Mouse (Mus musculus): Measurements from ENCODE around the gene Nlrp3. TPM values are rescaled to one million over a fixed set of nuclear protein-coding genes. Genes with fewer than 3 reads are reported as not detected.

Gene Nlrp3
- 6.3 and 9.5 TPM in 2 replicates for polyA plus RNA-seq (2012)

GRCm38 (mm10) chr11:59541324-59541723 lies at the start of gene Nlrp3:
Gene Nlrp3, plus strand, starts transcription at chr11:59541568.

GRCm38 (mm10) chr11:59526472-59527080 lies 14.8 kb upstream of the Nlrp3 start, which contains the start of gene Zkscan17:
Gene Zkscan17, minus strand, starts transcription at chr11:59526751.

GRCm38 (mm10) chr11:59576135-59576534 lies 34.8 kb downstream of the Nlrp3 start, which contains the start of gene Olfr222:
Gene Olfr222, minus strand, starts transcription at chr11:59576235.

GRCm38 (mm10) chr11:59593189-59593588 lies 51.8 kb downstream of the Nlrp3 start, which contains the start of gene Olfr223:
Gene Olfr223, minus strand, starts transcription at chr11:59593289.

Other genes with a start within 250 kb of the Nlrp3 start
- gene Wnt9a, start 234.6 kb upstream of the Nlrp3 start, polyA plus RNA-seq (2012), result 0.05 and 0.13 TPM in 2 replicates
- gene Prss38, start 165.9 kb upstream of the Nlrp3 start, polyA plus RNA-seq (2012), result not detected in 2 replicates
- gene Jmjd4, start 91.5 kb upstream of the Nlrp3 start, polyA plus RNA-seq (2012), result 3.8 and 4.7 TPM in 2 replicates
- 4.4 and 5.1 TPM in 2 replicates for gene Snap47, start 90.4 kb upstream of the Nlrp3 start, polyA plus RNA-seq (2012)
- 0.01 and 0.06 TPM in 2 replicates for gene Zfp867, start 69.1 kb upstream of the Nlrp3 start, polyA plus RNA-seq (2012)
- 71.6 and 85.9 TPM in 2 replicates for gene Zkscan17, start 14.8 kb upstream of the Nlrp3 start, polyA plus RNA-seq (2012)
- gene Olfr222, start 34.7 kb downstream of the Nlrp3 start, polyA plus RNA-seq (2012), result not detected in 2 replicates
- not detected in 2 replicates for gene Olfr223, start 51.7 kb downstream of the Nlrp3 start, polyA plus RNA-seq (2012)
- 64.6 and 83.2 TPM in 2 replicates for gene Mprip, start 119.7 kb downstream of the Nlrp3 start, polyA plus RNA-seq (2012)
- 4.1 and 4.4 TPM in 2 replicates for gene Pld6, start 246.1 kb downstream of the Nlrp3 start, polyA plus RNA-seq (2012)

Data from megakaryocyte-erythroid progenitor cell, adult 5 weeks (primary cell).